Mouse (Mus musculus) thymus, adult 2 months (tissue): Measurements from ENCODE around the gene Guca2a. TPM values are rescaled to one million over a fixed set of nuclear protein-coding genes. Genes with fewer than 3 reads are reported as not detected.

Experiments used
- DNase-seq: peaks from one replicate; pipeline ENCODE4 v3.0.0; 2021
- H3K27ac ChIP-seq: fragments of 200-500 bp; 2 replicates; pipeline ENCODE4 v1.5.1; 2012; ENCODE audit warnings: low read length, control low read depth; ENCODE audit not compliant: control insufficient read depth, insufficient read depth
- H3K27me3 ChIP-seq: fragments of 200-500 bp; 2 replicates; pipeline ENCODE4 v1.6.1; 2012; ENCODE audit warnings: mild to moderate bottlenecking, low read length, moderate library complexity, mixed read lengths; ENCODE audit not compliant: control insufficient read depth, insufficient read depth
- H3K36me3 ChIP-seq: fragments of 200-500 bp; 2 replicates; pipeline ENCODE4 v1.6.1; 2012; ENCODE audit warnings: mild to moderate bottlenecking, low read length, moderate library complexity; ENCODE audit not compliant: control insufficient read depth, insufficient read depth
- H3K4me1 ChIP-seq: fragments of 200-500 bp; replicated peaks from 2 replicates; pipeline ENCODE4 v1.6.1; 2012; ENCODE audit warnings: low read length; ENCODE audit not compliant: control insufficient read depth, insufficient read depth
- H3K4me3 ChIP-seq: fragments of 200-500 bp; 2 replicates; pipeline ENCODE4 v1.5.1; 2012; ENCODE audit warnings: mild to moderate bottlenecking, low read length, control low read depth, moderate library complexity; ENCODE audit not compliant: control insufficient read depth, insufficient read depth
- CTCF ChIP-seq: fragments of 200-500 bp; IDR thresholded peaks from 2 replicates; pipeline ENCODE4 v1.5.1; 2012; ENCODE audit warnings: mild to moderate bottlenecking, control low read depth, low read length, moderate library complexity, borderline replicate concordance; ENCODE audit not compliant: control insufficient read depth, poor library complexity, insufficient read depth; ENCODE audit errors: extremely low read depth
- POLR2A ChIP-seq: fragments of 200-500 bp; IDR thresholded peaks from 2 replicates; pipeline ENCODE4 v1.6.1; 2012; ENCODE audit warnings: mild to moderate bottlenecking, low read length, control low read depth, moderate library complexity; ENCODE audit not compliant: control insufficient read depth, poor library complexity, insufficient read depth; ENCODE audit errors: extremely low read depth
- WGBS: fragments of 180-500 bp; shearing (Covaris S2); methylation state at CpG from one replicate; pipeline ENCODE4 v1.1.7; 2018; 5-methylcytosine and 5-hydroxymethylcytosine counted together
- polyA plus RNA-seq: library from polyadenylated mRNA; depleted of rRNA; stranded (reverse); fragments of >200 nt; gene quantifications from 2 replicates; pipeline ENCODE4 v1.2.3, GENCODE M21; 2012; rRNA removed

The Guca2a gene
- polyA plus RNA-seq: 0.54 and 0.75 TPM in 2 replicates

DNA sequence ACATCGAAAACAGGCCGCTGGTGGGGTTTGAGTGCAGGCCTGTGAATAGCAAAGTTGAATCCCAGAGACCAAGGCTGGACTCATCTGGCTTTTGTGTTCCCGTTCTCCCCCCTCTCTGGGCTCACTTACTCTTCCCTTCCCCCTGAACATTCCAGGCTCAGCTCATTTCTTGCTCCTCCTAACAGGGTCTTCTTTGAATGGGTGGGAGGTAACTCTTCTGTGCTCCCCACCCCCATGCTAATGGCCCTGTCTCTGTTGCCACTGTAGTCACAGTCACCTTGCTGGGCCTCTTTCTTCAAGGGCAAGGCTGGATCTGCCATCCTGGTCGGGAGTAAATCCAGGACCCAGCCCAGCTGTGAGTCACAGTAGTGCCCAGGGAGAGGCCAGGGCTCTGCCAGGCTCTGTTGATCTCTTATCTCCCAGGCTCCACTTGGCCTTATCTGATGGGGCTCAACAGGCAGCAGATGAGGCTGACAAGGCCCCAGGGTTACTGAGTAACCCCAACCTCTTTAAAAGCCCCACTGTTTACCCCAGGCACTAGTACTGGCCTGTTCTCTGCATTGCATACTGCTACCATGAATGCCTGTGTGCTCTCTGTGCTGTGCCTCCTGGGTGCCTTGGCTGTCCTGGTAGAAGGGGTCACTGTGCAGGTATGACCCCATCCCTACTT is at the start of gene Guca2a:
Gene Guca2a, plus strand, starts transcription at position 529 of the 670 bp plus-strand sequence.
- 81% methylated on average over 4 of the region's 4 CpGs for WGBS
- Histone ChIP-seq H3K4me1 (no peaks in the 10 kb centered on the region), H3K27me3 (no peaks in the 10 kb centered on the region), H3K27ac (no peak within 1 kb of the TSS), H3K36me3 (no peaks in the 10 kb centered on the region), H3K4me3 (no peak within 1 kb of the TSS)
- DNase-seq: no peak
- TF ChIP-seq POLR2A: no peak
- TF ChIP-seq CTCF: no peak

DNA sequence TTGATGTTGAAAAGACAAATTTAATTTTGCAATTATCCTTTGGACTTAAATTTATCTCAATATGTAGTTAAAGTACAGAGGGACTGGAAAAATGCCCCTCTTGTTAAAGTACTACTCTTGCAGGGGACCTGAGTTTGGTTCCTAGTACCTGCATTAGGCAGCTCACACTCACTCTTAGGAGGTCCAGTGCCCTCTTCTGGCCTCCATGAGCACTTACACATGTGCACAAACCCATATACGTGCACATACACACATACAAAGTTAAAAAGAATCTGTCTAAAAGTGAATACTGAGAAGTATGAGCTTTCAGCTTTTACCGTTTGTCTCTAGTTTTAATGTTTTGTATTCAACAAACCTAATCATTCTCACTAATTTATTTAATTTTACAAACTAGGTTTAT is 49.5 kb upstream of the Guca2a start:
- Histone ChIP-seq H3K4me1 (no peaks in the 10 kb centered on the region), H3K36me3 (peaks cover 13% of the 10 kb centered on the region), H3K27ac (no peak overlapping the region), H3K27me3 (no peaks in the 10 kb centered on the region), H3K4me3 (no peak overlapping the region)
- TF ChIP-seq POLR2A (no peak), CTCF (no peak)
- DNase-seq: no peak
- 98% methylated on average over 2 of the region's 2 CpGs for WGBS

DNA sequence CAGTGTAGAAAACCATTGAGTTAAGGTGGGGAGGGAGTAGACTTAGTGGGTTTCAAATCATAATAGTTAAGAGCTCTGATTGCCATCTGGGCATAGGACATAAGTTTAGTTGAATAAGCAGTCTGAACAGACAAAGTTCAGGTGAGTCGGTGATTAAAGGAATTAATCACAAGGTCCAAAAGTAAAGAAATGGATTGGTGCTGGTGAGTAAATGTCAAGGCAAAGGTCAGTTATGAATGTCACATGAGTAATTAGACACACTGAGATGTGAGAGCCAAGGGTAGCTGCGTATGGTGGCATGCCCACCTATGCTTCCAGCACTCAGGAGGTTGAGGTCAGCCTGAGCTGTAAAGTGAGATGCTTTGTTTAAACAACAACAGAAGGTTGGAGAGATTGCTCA is 48.1 kb upstream of the Guca2a start:
- no peak overlapping the region for H3K27ac ChIP-seq
- no peak for DNase-seq
- 99% methylated on average over 2 of the region's 2 CpGs for WGBS
- no peaks in the 10 kb centered on the region for H3K27me3 ChIP-seq
- H3K4me3 ChIP-seq: no peak overlapping the region
- TF ChIP-seq POLR2A: no peak
- H3K36me3 ChIP-seq: peaks cover 13% of the 10 kb centered on the region
- H3K4me1 ChIP-seq: no peaks in the 10 kb centered on the region

DNA sequence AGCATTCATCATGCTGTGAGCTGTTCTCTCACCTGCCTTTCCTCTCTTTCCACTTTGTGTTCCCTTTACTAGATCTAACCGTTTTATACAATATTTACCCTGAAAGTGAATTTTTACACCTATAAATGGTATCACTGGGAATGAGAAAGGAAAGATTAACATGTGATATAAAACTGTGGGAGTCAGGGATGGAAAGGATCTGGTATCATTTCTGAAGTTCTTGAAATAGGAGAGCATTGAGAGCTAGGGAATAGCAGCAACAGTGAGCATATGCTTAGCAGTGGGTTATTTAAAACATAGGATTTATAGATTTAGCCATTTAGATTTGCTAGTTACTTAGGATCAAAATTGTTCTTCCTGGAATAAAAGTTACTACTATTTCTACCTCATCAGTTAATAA is 47.5 kb upstream of the Guca2a start:
- Histone ChIP-seq H3K27ac (no peak overlapping the region), H3K27me3 (no peaks in the 10 kb centered on the region), H3K36me3 (peaks cover 13% of the 10 kb centered on the region), H3K4me1 (no peaks in the 10 kb centered on the region), H3K4me3 (no peak overlapping the region)
- no peak for TF ChIP-seq CTCF
- no peak for TF ChIP-seq POLR2A
- no peak for DNase-seq
- 90% methylated on average over 1 of the region's 1 CpGs for WGBS

DNA sequence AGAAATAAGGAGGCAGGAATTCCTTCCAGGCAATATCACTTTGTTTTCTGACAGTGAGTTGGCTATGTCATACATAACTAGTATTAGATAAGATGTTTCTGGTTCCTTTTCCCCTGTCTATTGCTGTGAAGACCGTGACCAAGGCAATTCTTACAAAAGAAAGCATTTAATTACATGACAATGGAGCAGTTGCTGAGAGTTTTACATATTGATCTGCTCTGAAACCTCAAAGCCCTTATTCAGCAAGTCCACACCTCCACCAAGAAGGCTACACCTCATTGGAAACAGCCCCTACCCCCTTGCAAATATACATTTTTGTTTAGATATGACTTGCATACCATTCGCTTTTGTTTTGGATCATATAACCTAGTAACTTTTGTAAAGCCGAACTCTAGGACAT is 45.0 kb upstream of the Guca2a start:
- H3K27ac ChIP-seq: no peak overlapping the region
- H3K4me3 ChIP-seq: no peak overlapping the region
- 95% methylated on average over 3 of the region's 3 CpGs for WGBS
- no peaks in the 10 kb centered on the region for H3K4me1 ChIP-seq
- H3K36me3 ChIP-seq: peaks cover 2% of the 10 kb centered on the region; the same call in 1 of the 2 replicates
- DNase-seq: no peak
- no peak for TF ChIP-seq POLR2A
- TF ChIP-seq CTCF: no peak
- no peaks in the 10 kb centered on the region for H3K27me3 ChIP-seq

DNA sequence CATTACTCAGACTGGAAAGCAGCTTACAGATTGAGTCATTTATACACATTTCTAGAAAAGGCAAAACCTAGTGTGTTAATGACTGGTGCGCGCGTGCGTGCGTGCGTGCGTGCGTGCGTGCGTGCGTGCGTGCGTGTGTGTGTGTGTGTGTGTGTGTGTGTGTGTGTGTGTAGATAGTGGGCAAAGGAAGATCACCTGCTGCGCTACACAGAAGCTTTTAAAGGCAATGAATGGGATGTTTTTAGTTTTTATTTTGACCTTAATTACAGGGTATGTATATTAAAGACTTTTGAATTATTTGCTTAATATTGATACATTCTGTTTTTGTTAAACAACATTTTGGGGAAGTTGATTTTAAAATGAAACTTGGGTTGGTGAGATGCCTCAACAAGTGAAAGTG is 43.2 kb upstream of the Guca2a start:
- TF ChIP-seq CTCF (no peak), POLR2A (no peak)
- Histone ChIP-seq H3K27me3 (no peaks in the 10 kb centered on the region), H3K36me3 (no peaks in the 10 kb centered on the region), H3K27ac (no peak overlapping the region), H3K4me1 (no peaks in the 10 kb centered on the region), H3K4me3 (no peak overlapping the region)
- WGBS: 86% methylated on average over 14 of the region's 14 CpGs
- no peak for DNase-seq

DNA sequence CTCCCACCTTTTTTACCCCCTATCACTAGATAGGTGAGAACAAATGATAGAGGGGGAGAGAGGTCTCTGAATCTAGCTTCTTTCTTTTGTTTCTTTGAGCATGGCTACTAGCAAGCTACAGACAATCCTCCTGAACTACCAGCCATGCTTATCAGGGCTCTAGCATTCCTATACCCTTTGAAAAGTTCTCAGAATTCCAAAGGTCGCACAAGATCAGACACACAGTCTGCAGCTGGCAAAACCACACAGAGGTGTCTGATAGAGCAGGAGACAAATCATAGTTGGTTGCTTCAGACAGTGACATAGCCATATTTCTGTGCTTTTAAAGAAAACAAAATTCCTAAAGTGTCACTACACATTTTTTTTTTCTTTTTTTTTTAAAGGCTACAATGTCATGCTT is 37.9 kb upstream of the Guca2a start:
- H3K4me1 ChIP-seq: no peaks in the 10 kb centered on the region
- H3K27me3 ChIP-seq: no peaks in the 10 kb centered on the region
- DNase-seq: no peak
- H3K27ac ChIP-seq: no peak overlapping the region
- WGBS: 38% methylated on average over 1 of the region's 1 CpGs
- TF ChIP-seq POLR2A (no peak), CTCF (no peak)
- no peaks in the 10 kb centered on the region for H3K36me3 ChIP-seq
- no peak overlapping the region for H3K4me3 ChIP-seq
